Mouse (Mus musculus): Measurements from ENCODE around the gene Cdh6.

GRCm38 (mm10) chr15:13210186-13210585 is 36.7 kb upstream of the Cdh6 start:
- TF ChIP-seq CTCF (IDR thresholded peaks at IDR 0.05; ENCODE audit: low read depth, low read length) (no peak), POLR2A (IDR thresholded peaks at IDR 0.05; ENCODE audit: extremely low read depth, insufficient read depth, low read length) (no peak)

Data from liver, adult 2 months (tissue).